Mouse (Mus musculus) urinary bladder, postnatal 14 days (tissue): ENCODE results near the gene Lrrc75a.

Experiments used
- DNase-seq: peaks from one replicate; pipeline ENCODE4 v3.0.0; 2021; ENCODE audit warnings: low spot score

Gene Lrrc75a

GRCm38 (mm10) chr11:62591026-62591425 is 57.3 kb downstream of the Lrrc75a start:
- DNase-seq: no peak

DNA sequence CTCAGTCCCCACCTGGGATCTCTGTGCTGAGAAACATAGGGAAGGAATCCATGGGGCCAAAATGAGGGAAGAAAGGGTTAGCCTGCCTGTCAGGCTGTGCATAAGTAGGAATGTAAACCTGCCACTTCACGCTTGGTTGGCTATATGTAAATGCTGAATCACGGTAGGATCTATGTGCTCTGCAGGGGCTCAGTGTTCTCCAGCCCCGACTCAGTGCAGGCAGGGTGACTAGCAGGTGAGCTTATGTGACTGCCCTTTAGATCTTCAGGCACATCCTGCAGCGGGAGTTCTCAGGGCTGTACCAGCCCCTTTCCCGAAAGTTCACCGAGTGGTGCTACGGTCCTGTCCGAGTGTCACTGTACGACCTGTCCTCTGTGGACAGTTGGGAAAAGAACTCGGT is 58.9 kb downstream of the Lrrc75a start:
- DNase-seq: no peak

GRCm38 (mm10) chr11:62587034-62587433 is 61.3 kb downstream of the Lrrc75a start:
- no peak for DNase-seq

DNA sequence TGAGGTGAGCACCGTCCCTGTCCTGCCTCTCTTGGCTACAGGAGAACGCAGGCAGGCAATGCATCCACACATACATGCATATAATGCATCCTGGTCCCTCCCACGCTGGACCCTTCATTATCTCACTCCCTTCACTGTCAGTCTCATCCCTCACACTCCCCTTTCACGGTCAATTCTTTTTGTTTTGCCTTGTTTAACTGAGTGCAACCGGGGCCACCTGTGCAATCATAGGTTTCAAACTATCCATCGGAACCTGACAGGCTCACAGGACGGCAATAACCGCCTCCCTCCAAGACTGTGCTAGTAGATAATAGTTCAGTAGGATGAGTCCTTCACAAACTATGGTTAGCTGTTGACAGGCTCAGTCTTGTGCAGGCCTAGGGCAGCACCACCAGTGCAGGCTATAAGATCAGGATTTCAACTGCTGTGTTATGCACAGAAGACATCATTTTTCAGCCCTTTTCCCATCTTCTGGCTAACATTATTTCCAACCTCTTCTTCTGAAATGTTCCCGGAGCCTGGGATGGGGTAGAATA is 63.6 kb downstream of the Lrrc75a start:
- DNase-seq: no peak

DNA sequence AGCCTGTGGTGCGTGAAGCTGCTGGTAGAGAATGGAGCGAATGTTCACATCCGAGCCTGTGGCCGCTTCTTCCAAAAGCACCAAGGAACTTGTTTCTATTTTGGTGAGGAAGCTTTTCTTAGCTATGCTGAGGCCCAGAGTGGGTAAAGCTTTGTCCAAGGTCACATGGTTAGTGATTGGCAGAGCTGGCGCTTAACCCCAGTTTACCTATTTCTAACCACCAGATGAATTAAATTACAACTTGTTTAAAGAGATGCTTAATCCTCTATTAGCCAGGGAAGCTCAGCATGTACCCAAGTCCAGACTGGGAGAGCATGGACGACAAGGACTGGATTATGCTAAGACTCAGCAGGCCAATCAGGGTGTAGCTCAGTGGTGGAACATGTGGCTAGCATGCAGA is 65.3 kb downstream of the Lrrc75a start:
- no peak for DNase-seq

DNA sequence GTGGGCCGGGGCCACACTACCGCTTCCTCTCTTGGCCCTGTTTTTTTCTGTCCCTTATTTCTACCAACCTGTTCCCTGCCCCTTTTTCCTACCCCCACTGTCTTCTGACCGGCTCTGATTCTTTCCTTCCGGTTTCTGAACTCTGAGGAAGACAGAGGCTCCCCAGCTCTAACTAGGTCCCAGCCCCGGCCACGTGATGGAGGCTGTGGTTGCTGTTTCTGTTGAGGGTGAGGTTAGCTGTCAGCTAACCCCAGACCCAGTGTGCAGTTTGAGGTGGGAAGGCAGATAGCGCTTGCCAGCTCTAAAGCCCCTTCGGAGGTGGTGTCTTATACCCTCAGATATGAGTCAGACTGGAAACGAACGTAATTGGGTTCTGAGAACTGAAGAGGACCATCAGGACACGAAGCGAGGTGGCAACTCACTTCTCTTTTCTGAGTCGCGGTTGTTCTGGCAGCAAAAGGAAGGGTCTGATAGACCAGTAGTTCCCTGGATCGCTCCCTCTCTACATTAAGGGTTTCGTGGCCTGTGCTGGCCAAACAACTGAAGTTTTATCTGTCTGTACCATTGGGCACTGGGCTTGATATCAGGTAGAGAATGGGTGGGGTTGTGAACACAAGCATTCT is 71.7 kb downstream of the Lrrc75a start:
- DNase-seq: peak; percentile 18

DNA sequence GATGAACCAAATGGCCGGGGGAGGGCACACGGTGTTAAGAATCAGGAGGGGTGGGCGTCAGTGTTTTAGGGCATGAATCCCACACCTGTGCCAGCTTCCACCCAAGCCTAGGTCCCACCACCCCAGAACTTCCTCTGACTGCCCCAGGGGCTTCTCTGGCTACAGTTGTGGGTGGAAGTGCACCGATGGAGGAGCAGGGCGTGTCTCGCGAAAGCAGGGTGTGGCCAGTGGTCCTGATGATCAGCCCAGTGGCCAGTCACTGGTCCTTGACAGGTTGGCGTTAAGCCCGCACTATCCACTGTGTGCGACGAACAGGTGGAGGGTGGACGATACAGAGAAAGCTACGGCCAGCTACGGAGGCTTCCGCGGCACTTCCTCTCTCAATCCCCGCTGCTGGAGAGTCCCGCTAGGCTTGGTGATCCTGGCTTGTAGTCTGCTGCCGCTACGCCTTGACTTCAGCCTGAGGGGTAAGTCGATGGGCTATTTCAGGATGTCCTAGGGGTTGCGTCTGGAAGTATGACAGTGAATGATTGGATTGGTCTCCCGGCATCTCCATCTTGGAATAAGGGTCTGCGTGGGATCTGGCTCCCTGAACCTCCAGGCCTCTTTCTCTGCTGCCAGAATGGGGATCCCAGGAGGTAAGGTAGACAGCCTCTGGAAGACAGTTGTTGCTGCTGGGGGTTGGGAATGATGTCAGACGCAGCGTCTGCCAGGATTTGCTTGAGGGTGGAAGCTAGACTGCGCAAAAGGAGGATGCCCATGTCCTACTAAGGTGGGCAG is 72.5 kb downstream of the Lrrc75a start:
- DNase-seq: peak; percentile 22

- DNase-seq: peak; percentile 88
These were observed 73.0 kb downstream of the Lrrc75a start for GRCm38 (mm10) chr11:62575297-62575658.

- DNase-seq: no peak
These were observed 73.6 kb downstream of the Lrrc75a start for GRCm38 (mm10) chr11:62574703-62575085.

GRCm38 (mm10) chr11:62573959-62574702 is 74.2 kb downstream of the Lrrc75a start, which contains the start of gene Trpv2:
Trpv2 (plus strand) TSS chr11:62574486.
- no peak for DNase-seq

- peak; percentile 23 for DNase-seq
These were observed 80.0 kb downstream of the Lrrc75a start for GRCm38 (mm10) chr11:62568300-62568699.

DNA sequence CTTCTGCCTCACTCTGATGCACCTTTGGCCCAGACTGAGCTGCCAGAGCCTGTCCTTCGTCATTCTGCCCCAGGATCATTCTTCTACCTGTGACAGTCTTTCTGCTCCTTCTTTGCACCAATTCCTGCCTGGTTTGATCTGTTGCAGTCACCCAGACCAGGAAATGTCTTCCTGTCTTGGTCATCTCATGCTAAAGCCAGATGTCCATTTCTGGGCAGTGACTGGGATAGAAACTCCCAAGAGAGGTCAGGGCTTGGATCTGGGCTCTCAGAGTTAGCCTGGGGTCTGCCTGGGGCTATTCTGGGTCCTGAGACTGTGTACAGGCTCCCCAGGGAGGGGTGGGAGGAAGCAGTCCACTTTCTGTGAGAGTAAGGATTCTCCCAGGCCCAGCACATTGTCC is 82.1 kb downstream of the Lrrc75a start:
- no peak for DNase-seq

- DNase-seq: no peak
These were observed 82.6 kb downstream of the Lrrc75a start for GRCm38 (mm10) chr11:62565747-62566146.

GRCm38 (mm10) chr11:62563590-62563989 is 84.7 kb downstream of the Lrrc75a start:
- no peak for DNase-seq

DNA sequence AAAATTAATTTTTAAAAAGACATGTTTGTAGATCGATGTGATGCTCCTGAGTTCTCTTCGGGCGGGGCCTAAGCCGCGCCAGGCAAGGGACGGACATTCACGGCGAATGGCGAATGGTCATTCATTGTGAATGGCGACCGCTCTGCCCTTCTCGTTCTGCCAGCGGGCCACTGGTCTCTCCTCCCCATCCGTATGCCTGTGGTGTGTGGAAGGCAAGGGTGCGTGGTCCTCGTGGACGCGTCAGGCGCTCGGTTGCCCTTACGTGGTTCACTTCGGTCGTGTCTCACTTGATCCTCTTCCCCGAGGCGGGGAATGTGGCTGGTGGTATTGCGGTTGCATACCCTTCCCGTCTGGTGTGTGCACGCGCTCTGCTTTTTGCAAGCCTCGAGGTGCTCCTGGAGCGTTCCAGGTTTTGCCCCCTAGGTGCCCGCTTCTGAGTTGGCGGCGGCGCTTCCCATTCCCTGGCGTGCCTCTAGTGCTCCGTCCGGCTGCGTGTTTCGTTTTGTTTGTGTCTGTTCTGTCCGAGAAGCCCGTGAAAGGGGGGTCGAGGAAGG is 87.8 kb downstream of the Lrrc75a start:
- no peak for DNase-seq

GRCm38 (mm10) chr11:62558961-62559646 is 89.2 kb downstream of the Lrrc75a start:
- DNase-seq: peak; percentile 69

DNA sequence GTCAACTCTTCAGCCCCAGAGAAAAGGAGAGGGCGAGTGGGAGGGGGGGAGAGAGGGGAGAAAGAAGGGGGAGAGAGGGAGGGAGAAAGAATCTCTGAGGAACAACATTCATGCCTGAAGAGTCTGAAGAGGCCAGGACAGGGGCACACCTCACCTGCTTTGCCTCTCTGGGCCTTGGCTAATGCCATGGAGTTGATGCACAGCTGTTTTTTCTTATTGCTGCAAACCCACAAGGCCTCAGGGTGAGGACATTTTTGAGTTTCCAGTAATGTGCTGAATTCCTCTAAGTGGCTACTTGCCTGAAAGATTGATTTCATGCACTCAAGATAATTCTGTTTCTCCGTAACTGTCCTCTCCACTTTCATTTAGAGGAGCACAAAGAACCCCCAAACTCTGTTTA is 90.2 kb downstream of the Lrrc75a start:
- DNase-seq: no peak

- DNase-seq: no peak
These were observed 91.1 kb downstream of the Lrrc75a start for GRCm38 (mm10) chr11:62557205-62557604.

DNA sequence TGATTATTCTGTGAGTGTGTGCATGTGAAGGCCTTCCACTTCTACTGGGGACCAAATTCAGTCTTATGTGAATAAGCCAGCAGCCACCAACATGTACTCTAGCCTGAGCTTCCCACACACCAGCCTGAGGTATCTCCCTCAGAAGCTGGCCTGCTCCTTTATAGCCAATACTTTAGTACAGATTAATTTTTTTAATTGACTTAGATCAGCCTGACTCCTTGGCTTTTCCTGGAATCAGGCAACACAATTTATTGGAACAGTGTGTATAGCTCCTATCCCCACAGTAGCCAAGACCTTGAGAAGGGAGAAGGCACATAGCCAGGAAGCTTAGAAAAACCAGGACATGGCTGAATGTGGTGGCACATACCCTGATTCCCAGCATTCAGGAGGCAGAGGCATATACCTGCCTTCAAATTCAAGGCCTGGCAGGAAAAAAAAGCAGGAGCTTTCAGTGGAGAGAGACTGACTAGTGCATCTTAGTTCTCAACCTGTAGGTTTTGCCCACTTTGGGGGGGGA is 92.4 kb downstream of the Lrrc75a start:
- no peak for DNase-seq

- no peak for DNase-seq
These were observed 93.3 kb downstream of the Lrrc75a start for GRCm38 (mm10) chr11:62554934-62555517.
